In genomic region chr2:70642971-70643565, GRCm38 (mm10) we compare ENCODE assay signal across 13 mouse cellular contexts. TPM values are rescaled to one million over a fixed set of nuclear protein-coding genes. Genes with fewer than 3 reads are reported as not detected.
DNase-seq lines count a peak whose midpoint lies in the region; ATAC-seq and TF ChIP-seq lines count a peak whose summit lies in the region.
"Had no signal": no experiment of that assay in that cellular context is flagged by ENCODE, and none has a peak within 500 bp of the region (broad histone marks: within the 10 kb centered on the region; RNA-seq: fewer than 3 reads in every experiment).

No protein-coding gene starts in this region.

- H3K4me2 ChIP-seq in heart, embryonic 12.5 days: no peak overlapping the region
- no peak overlapping the region for H3K4me2 ChIP-seq in midbrain, embryonic 13.5 days (replicated peaks)
- H3K4me2 ChIP-seq in midbrain, embryonic 11.5 days: no peak overlapping the region
- no peak overlapping the region for H3K4me2 ChIP-seq in kidney, postnatal 0 days (ENCODE audit: low read length)
- no peak overlapping the region for H3K4me2 ChIP-seq in neural tube, embryonic 14.5 days (ENCODE audit: low read depth, low read length)
- H3K4me2 ChIP-seq: limb, embryonic 15.5 days had no signal

- TF ChIP-seq CTCF in kidney, postnatal 0 days (IDR thresholded peaks at IDR 0.05; ENCODE audit: low read depth): no peak

- H3K9me3 ChIP-seq in heart, embryonic 12.5 days (replicated peaks): no peaks in the 10 kb centered on the region
- H3K9me3 ChIP-seq in midbrain, embryonic 13.5 days: no peaks in the 10 kb centered on the region
- no peaks in the 10 kb centered on the region for H3K9me3 ChIP-seq in midbrain, embryonic 11.5 days (ENCODE audit: control insufficient read depth, low read length)
- H3K9me3 ChIP-seq in kidney, postnatal 0 days (replicated peaks; ENCODE audit: low read length): no peaks in the 10 kb centered on the region
- no peaks in the 10 kb centered on the region for H3K9me3 ChIP-seq in neural tube, embryonic 14.5 days (ENCODE audit: control insufficient read depth, low read length)
- H3K9me3 ChIP-seq: embryonic facial prominence, embryonic 10.5 days; limb, embryonic 15.5 days had no signal

- H3K27me3 ChIP-seq in heart, embryonic 12.5 days (replicated peaks): no peaks in the 10 kb centered on the region
- H3K27me3 ChIP-seq in midbrain, embryonic 13.5 days: no peaks in the 10 kb centered on the region
- H3K27me3 ChIP-seq in midbrain, embryonic 11.5 days (ENCODE audit: control insufficient read depth, insufficient read depth, low read length): no peaks in the 10 kb centered on the region
- no peaks in the 10 kb centered on the region for H3K27me3 ChIP-seq in kidney, postnatal 0 days (ENCODE audit: insufficient read depth, low read length)
- H3K27me3 ChIP-seq in neural tube, embryonic 14.5 days (ENCODE audit: control insufficient read depth, insufficient read depth, low read length): no peaks in the 10 kb centered on the region
- H3K27me3 ChIP-seq: limb, embryonic 15.5 days had no signal

- H3K27ac ChIP-seq in heart, embryonic 12.5 days (ENCODE audit: poor library complexity, severe bottlenecking): no peak overlapping the region
- no peak overlapping the region for H3K27ac ChIP-seq in midbrain, embryonic 13.5 days
- no peak overlapping the region for H3K27ac ChIP-seq in midbrain, embryonic 11.5 days (ENCODE audit: low read depth, low read length)
- H3K27ac ChIP-seq in kidney, postnatal 0 days: no peak overlapping the region
- peak overlapping the region; percentile 55; the same call in 1 of the 2 replicates for H3K27ac ChIP-seq in neural tube, embryonic 14.5 days (ENCODE audit: low read depth, low read length)
- H3K27ac ChIP-seq: embryonic facial prominence, embryonic 10.5 days; limb, embryonic 15.5 days had no signal

- H3K9ac ChIP-seq in heart, embryonic 12.5 days: no peak overlapping the region
- H3K9ac ChIP-seq in midbrain, embryonic 13.5 days (replicated peaks): peak overlapping the region; percentile 10; the same call in 1 of the 2 replicates
- H3K9ac ChIP-seq in midbrain, embryonic 11.5 days (ENCODE audit: low read length): no peak overlapping the region
- H3K9ac ChIP-seq in kidney, postnatal 0 days (ENCODE audit: low read depth, low read length): no peak overlapping the region
- H3K9ac ChIP-seq in neural tube, embryonic 14.5 days (replicated peaks; ENCODE audit: low read depth, low read length): no peak overlapping the region
- H3K9ac ChIP-seq: limb, embryonic 15.5 days had no signal

- WGBS in heart, embryonic 12.5 days: 73% methylated on average over 16 of the region's 16 CpGs
- WGBS in midbrain, embryonic 13.5 days: 56% methylated on average over 16 of the region's 16 CpGs
- WGBS in midbrain, embryonic 11.5 days: 61% methylated on average over 16 of the region's 16 CpGs
- WGBS in kidney, postnatal 0 days: 38% methylated on average over 16 of the region's 16 CpGs
- 9% methylated on average over 16 of the region's 16 CpGs for WGBS in neural tube, embryonic 14.5 days

- no peak overlapping the region for H3K4me3 ChIP-seq in heart, embryonic 12.5 days
- no peak overlapping the region for H3K4me3 ChIP-seq in midbrain, embryonic 13.5 days (replicated peaks)
- no peak overlapping the region for H3K4me3 ChIP-seq in midbrain, embryonic 11.5 days (ENCODE audit: low read depth, low read length)
- H3K4me3 ChIP-seq in kidney, postnatal 0 days (replicated peaks; ENCODE audit: low read depth, low read length): no peak overlapping the region
- H3K4me3 ChIP-seq in neural tube, embryonic 14.5 days (ENCODE audit: low read depth, low read length): no peak overlapping the region
- H3K4me3 ChIP-seq: embryonic facial prominence, embryonic 10.5 days; limb, embryonic 15.5 days had no signal

- H3K4me1 ChIP-seq in heart, embryonic 12.5 days (replicated peaks): no peaks in the 10 kb centered on the region
- peaks cover 11% of the 10 kb centered on the region; the same call in 1 of the 2 replicates for H3K4me1 ChIP-seq in midbrain, embryonic 13.5 days (replicated peaks)
- H3K4me1 ChIP-seq in midbrain, embryonic 11.5 days (ENCODE audit: control insufficient read depth, insufficient read depth, low read length): no peaks in the 10 kb centered on the region
- H3K4me1 ChIP-seq in kidney, postnatal 0 days (replicated peaks; ENCODE audit: insufficient read depth, low read length): no peaks in the 10 kb centered on the region
- H3K4me1 ChIP-seq in neural tube, embryonic 14.5 days (ENCODE audit: control insufficient read depth, insufficient read depth, low read length): peaks cover 20% of the 10 kb centered on the region
- H3K4me1 ChIP-seq: limb, embryonic 15.5 days had no signal

- no peak for ATAC-seq in heart, embryonic 12.5 days (ENCODE audit: insufficient number of reproducible peaks, low FRiP score)
- no peak for ATAC-seq in midbrain, embryonic 13.5 days
- no peak for ATAC-seq in midbrain, embryonic 11.5 days (ENCODE audit: low FRiP score)
- no peak for ATAC-seq in kidney, postnatal 0 days (replicated peaks; ENCODE audit: low FRiP score, low read depth)
- peak; percentile 49; the same call in 1 of the 2 replicates for ATAC-seq in neural tube, embryonic 14.5 days (ENCODE audit: low read depth)

- intact Hi-C loops in heart, postnatal 10 days (cut with DNase I): no loop called here
- intact Hi-C loops in left cerebral cortex, postnatal 25 days (cut with DNase I): no loop called here

- DNase-seq in heart, postnatal 10 days: peak; percentile 14 to 18
- DNase-seq in midbrain, embryonic 11.5 days (ENCODE audit: low spot score, missing footprints): no peak
- peak; percentile 55 for DNase-seq in kidney, postnatal 0 days (ENCODE audit: low spot score)
- no peak for DNase-seq in retina, embryonic 14.5 days (ENCODE audit: low spot score)
- no peak for DNase-seq in left cerebral cortex, postnatal 25 days (ENCODE audit: low spot score in 2 of 2)
- DNase-seq: heart, postnatal 36 days; thymus, postnatal 36 days had no signal

- H3K36me3 ChIP-seq in heart, embryonic 12.5 days: no peaks in the 10 kb centered on the region
- H3K36me3 ChIP-seq in midbrain, embryonic 13.5 days: no peaks in the 10 kb centered on the region
- H3K36me3 ChIP-seq in midbrain, embryonic 11.5 days (ENCODE audit: control insufficient read depth, insufficient read depth, low read length): no peaks in the 10 kb centered on the region
- no peaks in the 10 kb centered on the region for H3K36me3 ChIP-seq in kidney, postnatal 0 days (ENCODE audit: insufficient read depth, low read length)
- no peaks in the 10 kb centered on the region for H3K36me3 ChIP-seq in neural tube, embryonic 14.5 days (ENCODE audit: control insufficient read depth, insufficient read depth, low read length)
- H3K36me3 ChIP-seq: embryonic facial prominence, embryonic 10.5 days; limb, embryonic 15.5 days had no signal

RNA-seq across cellular contexts. Expression of gene Gorasp2, which starts 18.3 kb away (rescaled TPM):
- 10 to 100 TPM; 84.5 to 86.7 TPM for total RNA-seq in heart, postnatal 10 days (2021)
- 158 and 165 TPM in 2 replicates for polyA plus RNA-seq in heart, embryonic 12.5 days (2016; fragmentation: Nextera tagmentation; extraction: Ambion mirVana)
- 123 and 125 TPM in 2 replicates for polyA plus RNA-seq in midbrain, embryonic 13.5 days (2015; fragmentation: Nextera tagmentation; extraction: Ambion mirVana)
- polyA plus RNA-seq in midbrain, embryonic 11.5 days (2014; fragmentation: Nextera tagmentation; extraction: Ambion mirVana): 142 and 151 TPM in 2 replicates
- 151 and 161 TPM in 2 replicates for polyA plus RNA-seq in kidney, postnatal 0 days (2015; fragmentation: Nextera tagmentation; extraction: Ambion mirVana)
- polyA plus RNA-seq in neural tube, embryonic 14.5 days (2014; fragmentation: Nextera tagmentation; extraction: Ambion mirVana): 130 and 136 TPM in 2 replicates
- 100 to 1,000 TPM in 1 of 2 experiments, 10 to 100 TPM in 1; 93.5 to 102 TPM for total RNA-seq in left cerebral cortex, postnatal 25 days (2021)

RNA-seq across cellular contexts. Expression of gene Gm26558, which starts 18.8 kb away (rescaled TPM):
- total RNA-seq in heart, postnatal 10 days (2021): under 1 TPM in 1 of 2 experiments, not detected in 1; 0.32 TPM
- 3.4 and 4.0 TPM in 2 replicates for polyA plus RNA-seq in heart, embryonic 12.5 days (2016; fragmentation: Nextera tagmentation; extraction: Ambion mirVana)
- polyA plus RNA-seq in midbrain, embryonic 13.5 days (2015; fragmentation: Nextera tagmentation; extraction: Ambion mirVana): 2.7 and 3.4 TPM in 2 replicates
- 2.7 and 4.1 TPM in 2 replicates for polyA plus RNA-seq in midbrain, embryonic 11.5 days (2014; fragmentation: Nextera tagmentation; extraction: Ambion mirVana)
- polyA plus RNA-seq in kidney, postnatal 0 days (2015; fragmentation: Nextera tagmentation; extraction: Ambion mirVana): 3.1 and 5.0 TPM in 2 replicates
- polyA plus RNA-seq in neural tube, embryonic 14.5 days (2014; fragmentation: Nextera tagmentation; extraction: Ambion mirVana): 5.0 and 5.6 TPM in 2 replicates
- not detected for total RNA-seq in left cerebral cortex, postnatal 25 days (2021)
- total RNA-seq: heart, postnatal 36 days; megakaryocyte-erythroid progenitor cell, adult 5-6 weeks had no signal

Comparison
In these comparisons a context has a peak if more than half of its experiments do, and no peak if none do; other contexts are left out.
1. DNase-seq: peak in heart, postnatal 10 days (2 of 2) and kidney, postnatal 0 days (single experiment); none in midbrain, embryonic 11.5 days (single experiment), retina, embryonic 14.5 days (single experiment) and left cerebral cortex, postnatal 25 days (0 of 2).